Mouse (Mus musculus): Measurements from ENCODE around the gene Wdsub1. TPM values are rescaled to one million over a fixed set of nuclear protein-coding genes. Genes with fewer than 3 reads are reported as not detected.

Wdsub1 gene
- polyA plus RNA-seq, 1 experiment from 2014 or later = 29.4 TPM

GRCm38 (mm10) chr2:59839755-59840154 lies 42.6 kb downstream of the Wdsub1 start:
- no peak overlapping the region for H3K27ac ChIP-seq
- no peak for DNase-seq (ENCODE audit: low spot score)
- H3K36me3 ChIP-seq = peaks cover 99% of the 10 kb centered on the region
- no peak overlapping the region for H3K4me3 ChIP-seq
- WGBS = 80% methylated on average over 2 of the region's 2 CpGs
- no peaks in the 10 kb centered on the region for H3K9me3 ChIP-seq (replicated peaks)
- H3K4me1 ChIP-seq = peaks cover 18% of the 10 kb centered on the region
- H3K27me3 ChIP-seq (ENCODE audit: low read depth, poor library complexity, severe bottlenecking) = no peaks in the 10 kb centered on the region

DNA sequence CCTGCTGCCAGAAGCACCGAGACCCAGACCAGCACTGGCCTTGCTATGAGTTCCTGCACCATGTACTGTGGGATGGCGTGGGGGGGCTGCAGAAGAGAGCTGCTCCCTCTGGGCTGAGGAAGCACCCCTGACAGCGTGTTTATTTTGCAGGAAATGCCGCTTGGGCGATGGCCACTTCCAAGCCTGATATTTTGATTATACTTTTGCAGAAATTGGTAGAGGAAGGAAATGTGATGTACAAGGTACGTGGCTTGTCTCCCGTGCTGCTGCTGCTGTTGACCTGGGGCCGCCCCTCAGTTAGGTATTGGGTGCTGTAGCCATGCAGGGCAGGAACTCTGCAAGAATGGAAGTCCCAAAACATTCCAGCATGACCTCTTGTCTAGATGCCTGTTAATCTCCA lies 43.6 kb downstream of the Wdsub1 start:
- Histone ChIP-seq H3K27me3 (ENCODE audit: low read depth, poor library complexity, severe bottlenecking) (no peaks in the 10 kb centered on the region), H3K4me3 (no peak overlapping the region), H3K27ac (no peak overlapping the region), H3K9me3 (replicated peaks) (no peaks in the 10 kb centered on the region), H3K36me3 (peaks cover 99% of the 10 kb centered on the region), H3K4me1 (peaks cover 18% of the 10 kb centered on the region)
- no peak for DNase-seq (ENCODE audit: low spot score)
- 89% methylated on average over 8 of the region's 8 CpGs for WGBS

DNA sequence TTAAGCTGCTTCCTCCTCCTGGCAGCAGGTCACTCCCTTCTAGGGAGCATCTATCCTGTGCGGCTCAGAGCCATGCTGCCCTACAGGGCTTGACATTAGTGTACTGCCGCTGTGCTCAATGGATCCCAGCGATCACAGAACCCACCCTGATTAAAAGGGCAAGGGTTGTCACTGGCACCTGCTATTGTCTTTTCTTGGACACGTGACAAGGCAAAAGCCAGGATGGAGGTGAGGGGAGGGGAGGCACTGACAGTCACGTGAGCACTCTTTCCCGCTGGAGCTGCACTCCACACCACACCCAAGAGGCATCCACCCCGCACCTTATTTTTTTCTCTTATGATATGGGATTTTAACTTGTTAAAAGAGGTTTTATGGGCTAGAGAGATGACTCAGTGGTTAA lies 50.6 kb downstream of the Wdsub1 start:
- no peak overlapping the region for H3K27ac ChIP-seq
- H3K36me3 ChIP-seq = peaks cover 83% of the 10 kb centered on the region
- 91% methylated on average over 7 of the region's 7 CpGs for WGBS
- H3K4me3 ChIP-seq = no peak overlapping the region
- H3K27me3 ChIP-seq (ENCODE audit: low read depth, poor library complexity, severe bottlenecking) = no peaks in the 10 kb centered on the region
- H3K4me1 ChIP-seq = peaks cover 42% of the 10 kb centered on the region
- no peaks in the 10 kb centered on the region for H3K9me3 ChIP-seq (replicated peaks)
- no peak for DNase-seq (ENCODE audit: low spot score)

- H3K4me1 ChIP-seq = peaks cover 42% of the 10 kb centered on the region
- H3K27me3 ChIP-seq (ENCODE audit: low read depth, poor library complexity, severe bottlenecking) = no peaks in the 10 kb centered on the region
- H3K4me3 ChIP-seq = no peak overlapping the region
- 0 out of 2 replicates have a peak overlapping the region, but pooled peaks have one; percentile 30 for H3K27ac ChIP-seq
- H3K36me3 ChIP-seq = peaks cover 83% of the 10 kb centered on the region
- WGBS = 82% methylated on average over 5 of the region's 5 CpGs
- H3K9me3 ChIP-seq (replicated peaks) = no peaks in the 10 kb centered on the region
- no peak for DNase-seq (ENCODE audit: low spot score)
Observed at GRCm38 (mm10) chr2:59830940-59831339, 51.5 kb downstream of the Wdsub1 start.

- Histone ChIP-seq H3K27ac (peak overlapping the region; percentile 30), H3K4me1 (peaks cover 42% of the 10 kb centered on the region), H3K4me3 (no peak overlapping the region)
Observed at GRCm38 (mm10) chr2:59830151-59830550, 52.2 kb downstream of the Wdsub1 start.

DNA sequence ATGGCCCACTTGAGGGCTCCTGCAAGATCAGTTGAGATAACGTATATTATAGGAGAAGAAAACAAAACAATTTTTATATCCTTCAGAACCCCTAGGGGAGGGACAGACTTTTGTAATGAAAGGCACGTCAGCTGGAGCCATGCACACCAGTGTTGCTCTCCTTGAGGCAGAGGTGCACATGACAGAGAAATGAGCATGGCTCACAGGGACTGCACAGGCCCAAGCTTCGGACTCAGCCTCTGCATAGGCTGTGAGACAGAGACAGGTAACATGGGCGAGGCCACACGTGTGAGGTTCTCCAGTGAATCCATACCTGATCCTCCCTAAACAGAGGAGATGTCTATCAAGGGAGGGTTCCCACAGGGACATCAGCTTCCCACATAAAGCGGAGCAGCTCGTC lies 52.7 kb downstream of the Wdsub1 start:
- WGBS = 77% methylated on average over 7 of the region's 7 CpGs
- peaks cover 42% of the 10 kb centered on the region for H3K4me1 ChIP-seq

More at GRCm38 (mm10) chr2:59830151-59830550, 52.2 kb downstream of the Wdsub1 start:
- 24% methylated on average over 9 of the region's 9 CpGs for WGBS
- DNase-seq (ENCODE audit: low spot score) = peak; percentile 60
- H3K27me3 ChIP-seq (ENCODE audit: low read depth, poor library complexity, severe bottlenecking) = no peaks in the 10 kb centered on the region
- H3K36me3 ChIP-seq = peaks cover 82% of the 10 kb centered on the region
- H3K9me3 ChIP-seq (replicated peaks) = no peaks in the 10 kb centered on the region

DNA sequence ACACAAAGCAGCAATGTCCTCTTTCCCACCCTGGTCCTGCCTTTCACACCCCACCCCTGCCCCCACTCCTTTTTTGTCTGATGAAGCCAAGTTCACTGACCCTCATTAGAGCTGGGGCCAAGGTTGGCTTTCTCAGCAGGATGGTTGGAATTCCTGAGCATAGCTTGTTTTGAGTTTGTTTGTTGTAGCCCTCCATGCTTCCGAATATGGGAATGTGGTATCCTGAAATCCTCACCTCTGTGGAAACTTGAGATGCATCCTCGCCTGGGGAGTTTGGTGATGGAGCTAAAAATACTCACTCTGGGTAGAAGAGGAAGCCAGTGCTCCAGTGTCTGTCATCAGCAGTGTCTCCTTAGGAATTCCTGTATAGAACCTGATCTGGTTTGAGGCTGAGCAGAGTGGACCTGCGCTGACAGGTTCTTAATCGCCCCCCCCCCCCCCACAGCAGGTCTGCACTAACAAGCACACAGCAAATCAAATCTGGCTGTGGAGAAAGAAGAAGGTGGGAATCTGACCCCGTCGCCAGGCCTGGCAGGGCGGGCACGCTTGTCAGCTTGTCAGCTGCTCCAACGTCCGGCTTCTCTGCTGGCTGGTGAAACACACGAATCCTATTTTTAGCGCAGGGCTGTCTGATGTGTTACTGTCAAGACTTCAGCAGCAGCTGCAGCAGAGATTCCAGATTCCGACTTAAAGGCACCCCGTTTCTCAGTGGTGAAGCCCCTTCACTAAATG lies 53.4 kb downstream of the Wdsub1 start:
- Histone ChIP-seq H3K4me3 (0 out of 2 replicates have a peak overlapping the region, but pooled peaks have one; percentile 10), H3K4me1 (peaks cover 42% of the 10 kb centered on the region), H3K36me3 (peaks cover 82% of the 10 kb centered on the region), H3K9me3 (replicated peaks) (no peaks in the 10 kb centered on the region), H3K27me3 (ENCODE audit: low read depth, poor library complexity, severe bottlenecking) (no peaks in the 10 kb centered on the region), H3K27ac (peak overlapping the region; percentile 30)
- 31% methylated on average over 14 of the region's 14 CpGs for WGBS
- DNase-seq (ENCODE audit: low spot score) = peak; percentile 70

More for the DNA sequence above, 52.7 kb downstream of the Wdsub1 start:
- no peaks in the 10 kb centered on the region for H3K9me3 ChIP-seq (replicated peaks)
- no peak for DNase-seq (ENCODE audit: low spot score)
- H3K4me3 ChIP-seq = no peak overlapping the region
- no peaks in the 10 kb centered on the region for H3K27me3 ChIP-seq (ENCODE audit: low read depth, poor library complexity, severe bottlenecking)
- peak overlapping the region; percentile 30 for H3K27ac ChIP-seq
- peaks cover 82% of the 10 kb centered on the region for H3K36me3 ChIP-seq

DNA sequence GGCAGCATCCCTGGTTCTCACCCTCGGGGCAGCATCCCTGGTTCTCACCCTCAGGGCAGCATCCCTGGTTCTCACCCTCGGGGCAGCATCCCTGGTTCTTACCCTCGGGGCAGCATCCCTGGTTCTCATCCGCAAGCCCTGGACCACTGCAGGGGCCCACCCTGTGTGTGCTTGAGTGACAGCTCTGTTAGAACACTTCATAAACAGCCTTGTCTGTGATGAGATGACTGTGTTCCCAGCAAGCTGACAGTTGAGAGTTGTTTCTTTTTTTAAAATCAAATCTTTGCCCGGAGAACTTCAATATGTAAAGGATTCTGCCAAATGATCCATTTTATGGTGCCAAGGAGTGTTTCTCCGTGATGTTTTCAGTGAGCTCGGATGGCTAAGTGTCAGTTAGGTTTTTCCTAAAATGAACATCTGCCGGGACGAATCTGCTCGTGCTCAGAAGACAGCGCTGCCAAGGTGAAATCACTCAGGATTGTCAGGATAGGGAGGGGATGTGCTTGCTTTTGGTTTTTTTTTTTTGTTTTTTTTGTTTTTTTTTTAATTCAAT lies 54.2 kb downstream of the Wdsub1 start:
- Histone ChIP-seq H3K36me3 (peaks cover 82% of the 10 kb centered on the region), H3K9me3 (replicated peaks) (no peaks in the 10 kb centered on the region), H3K4me1 (peaks cover 42% of the 10 kb centered on the region), H3K4me3 (no peak overlapping the region), H3K27ac (peak overlapping the region; percentile 30), H3K27me3 (ENCODE audit: low read depth, poor library complexity, severe bottlenecking) (no peaks in the 10 kb centered on the region)
- no peak for DNase-seq (ENCODE audit: low spot score)
- WGBS = 84% methylated on average over 11 of the region's 11 CpGs

DNA sequence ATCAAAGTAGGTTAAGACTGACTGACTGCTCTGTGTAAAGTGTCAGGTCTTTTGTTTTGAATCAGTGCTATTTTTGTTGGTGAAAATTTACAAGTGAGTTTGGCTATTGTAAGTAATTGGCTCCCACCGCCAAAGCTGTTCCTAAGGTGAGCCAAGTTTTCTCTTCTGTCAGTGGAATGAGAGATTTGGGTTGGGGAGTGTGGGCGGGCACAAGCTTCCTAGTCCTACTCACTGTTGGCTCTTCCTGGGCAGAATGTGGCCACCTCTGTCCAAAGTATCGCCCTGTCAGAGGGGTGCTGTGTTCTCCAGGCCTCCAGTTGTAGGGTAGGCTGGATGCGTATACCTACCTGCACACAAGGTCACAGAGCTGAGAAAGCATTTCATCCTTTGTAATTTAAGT lies 57.0 kb downstream of the Wdsub1 start:
- H3K4me1 ChIP-seq = peaks cover 35% of the 10 kb centered on the region

DNA sequence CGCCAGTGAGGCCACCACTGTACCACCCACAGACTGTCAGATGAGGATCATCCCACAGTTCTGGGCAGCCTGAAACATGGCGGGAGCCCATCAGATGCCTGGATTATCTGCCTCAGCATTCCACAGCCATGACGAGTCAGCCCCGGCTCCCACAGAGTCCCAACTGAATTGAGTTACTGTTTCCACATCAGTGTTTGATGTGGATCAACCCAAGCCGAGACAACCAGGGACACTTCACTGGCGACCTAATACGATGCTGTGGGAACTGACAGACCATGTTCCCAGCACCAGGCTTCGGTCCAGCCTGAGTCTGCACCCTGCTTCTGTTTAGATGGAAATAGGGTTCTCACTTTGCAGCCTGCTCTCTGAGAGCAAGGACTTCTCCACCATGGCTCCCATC lies 58.1 kb downstream of the Wdsub1 start:
- H3K4me3 ChIP-seq = no peak overlapping the region
- H3K4me1 ChIP-seq = peaks cover 27% of the 10 kb centered on the region
- H3K27me3 ChIP-seq (ENCODE audit: low read depth, poor library complexity, severe bottlenecking) = no peaks in the 10 kb centered on the region
- 84% methylated on average over 8 of the region's 8 CpGs for WGBS
- no peak for DNase-seq (ENCODE audit: low spot score)
- H3K27ac ChIP-seq = no peak overlapping the region
- H3K36me3 ChIP-seq = peaks cover 85% of the 10 kb centered on the region
- H3K9me3 ChIP-seq (replicated peaks) = no peaks in the 10 kb centered on the region

More for the DNA sequence above, 57.0 kb downstream of the Wdsub1 start:
- peaks cover 83% of the 10 kb centered on the region for H3K36me3 ChIP-seq
- H3K9me3 ChIP-seq (replicated peaks) = no peaks in the 10 kb centered on the region
- no peak for DNase-seq (ENCODE audit: low spot score)
- WGBS = 92% methylated on average over 4 of the region's 4 CpGs
- H3K27ac ChIP-seq = no peak overlapping the region
- H3K27me3 ChIP-seq (ENCODE audit: low read depth, poor library complexity, severe bottlenecking) = no peaks in the 10 kb centered on the region
- no peak overlapping the region for H3K4me3 ChIP-seq

- H3K36me3 ChIP-seq = peaks cover 97% of the 10 kb centered on the region
- H3K4me3 ChIP-seq = no peak overlapping the region
- no peaks in the 10 kb centered on the region for H3K27me3 ChIP-seq (ENCODE audit: low read depth, poor library complexity, severe bottlenecking)
- no peaks in the 10 kb centered on the region for H3K9me3 ChIP-seq (replicated peaks)
- WGBS = 91% methylated on average over 2 of the region's 2 CpGs
- H3K4me1 ChIP-seq = 0 out of 2 replicates have a peak, but pooled peaks cover 3% of the 10 kb centered on the region
- DNase-seq (ENCODE audit: low spot score) = no peak
- H3K27ac ChIP-seq = no peak overlapping the region
Observed at GRCm38 (mm10) chr2:59821044-59821443, 61.3 kb downstream of the Wdsub1 start.

- H3K4me3 ChIP-seq = no peak overlapping the region
- no peak for DNase-seq (ENCODE audit: low spot score)
- H3K4me1 ChIP-seq = 0 out of 2 replicates have a peak, but pooled peaks cover 3% of the 10 kb centered on the region
- H3K27ac ChIP-seq = no peak overlapping the region
- peaks cover 99% of the 10 kb centered on the region for H3K36me3 ChIP-seq
- H3K27me3 ChIP-seq (ENCODE audit: low read depth, poor library complexity, severe bottlenecking) = no peaks in the 10 kb centered on the region
- no peaks in the 10 kb centered on the region for H3K9me3 ChIP-seq (replicated peaks)
- WGBS = 76% methylated on average over 15 of the region's 15 CpGs
Observed at GRCm38 (mm10) chr2:59820088-59820487, 62.3 kb downstream of the Wdsub1 start.

DNA sequence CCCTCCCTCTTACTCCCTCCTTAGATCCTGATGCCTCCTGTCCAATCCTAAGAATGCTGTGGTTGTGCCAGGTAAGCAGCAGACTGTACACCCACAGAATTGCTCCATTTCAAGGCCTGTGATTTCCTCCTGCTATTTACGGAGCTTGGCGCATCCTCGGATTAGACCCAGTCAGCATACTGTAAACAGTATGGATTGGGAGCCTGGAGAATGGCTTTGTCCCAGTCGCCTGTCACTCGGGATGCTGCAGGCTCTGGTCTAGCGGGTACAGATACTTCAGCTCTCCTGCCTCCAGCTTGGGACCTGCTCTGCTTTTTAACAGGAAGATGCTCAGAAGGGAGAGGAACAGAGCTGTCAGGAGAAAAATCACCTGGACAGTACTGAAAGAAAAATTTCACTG lies 63.0 kb downstream of the Wdsub1 start:
- 79% methylated on average over 6 of the region's 6 CpGs for WGBS
- H3K27me3 ChIP-seq (ENCODE audit: low read depth, poor library complexity, severe bottlenecking) = no peaks in the 10 kb centered on the region
- no peaks in the 10 kb centered on the region for H3K9me3 ChIP-seq (replicated peaks)
- 0 out of 2 replicates have a peak, but pooled peaks cover 3% of the 10 kb centered on the region for H3K4me1 ChIP-seq
- no peak for DNase-seq (ENCODE audit: low spot score)
- H3K4me3 ChIP-seq = no peak overlapping the region
- H3K27ac ChIP-seq = no peak overlapping the region
- H3K36me3 ChIP-seq = peaks cover 99% of the 10 kb centered on the region
